In genomic region chr1:106526112-106526511, GRCm38 (mm10) we compare ENCODE assay signal across 18 mouse cellular contexts.
"Had no signal": no experiment of that assay in that cellular context is flagged by ENCODE, and none has a peak within 500 bp of the region (broad histone marks: within the 10 kb centered on the region; RNA-seq: fewer than 3 reads in every experiment).

No protein-coding gene starts in this region.

- ATAC-seq: hindbrain, embryonic 16.5 days; inflammation-experienced regulatory T-cells, adult 6 months; intestine, embryonic 15.5 days; intestine, postnatal 0 days; liver, embryonic 12.5 days had no signal

- H3K27ac ChIP-seq: gastrocnemius, adult 2 months; heart, adult 2 months; heart, embryonic 13.5 days; heart, embryonic 15.5 days; hindbrain, embryonic 10.5 days; hindbrain, embryonic 12.5 days; hindbrain, embryonic 14.5 days; intestine, embryonic 15.5 days; kidney, embryonic 15.5 days; kidney, postnatal 0 days; limb, embryonic 13.5 days; limb, embryonic 15.5 days; liver, embryonic 12.5 days had no signal

- H3K9me3 ChIP-seq: heart, embryonic 13.5 days; heart, embryonic 15.5 days; hindbrain, embryonic 10.5 days; hindbrain, embryonic 12.5 days; intestine, embryonic 15.5 days; kidney, embryonic 15.5 days; limb, embryonic 13.5 days; limb, embryonic 15.5 days; liver, embryonic 12.5 days had no signal

- H3K4me2 ChIP-seq: heart, embryonic 11.5 days; heart, embryonic 13.5 days; heart, embryonic 15.5 days; hindbrain, embryonic 12.5 days; hindbrain, embryonic 14.5 days; intestine, embryonic 15.5 days; kidney, embryonic 15.5 days; limb, embryonic 13.5 days; limb, embryonic 15.5 days; liver, embryonic 12.5 days had no signal

- H3K4me1 ChIP-seq: hindbrain, embryonic 10.5 days; hindbrain, embryonic 12.5 days; intestine, embryonic 15.5 days; limb, embryonic 15.5 days; liver, embryonic 12.5 days had no signal

- H3K4me3 ChIP-seq: gastrocnemius, adult 2 months; heart, adult 2 months; heart, embryonic 13.5 days; heart, embryonic 15.5 days; hindbrain, embryonic 10.5 days; hindbrain, embryonic 12.5 days; intestine, embryonic 15.5 days; kidney, embryonic 15.5 days; limb, embryonic 13.5 days; limb, embryonic 15.5 days; liver, embryonic 12.5 days had no signal

- H3K36me3 ChIP-seq: heart, embryonic 13.5 days; heart, embryonic 15.5 days; hindbrain, embryonic 10.5 days; hindbrain, embryonic 12.5 days; intestine, embryonic 15.5 days; kidney, embryonic 15.5 days; limb, embryonic 13.5 days; limb, embryonic 15.5 days; liver, embryonic 12.5 days had no signal

- DNase-seq: left cerebral cortex, postnatal 4 days had no signal

- H3K9ac ChIP-seq: heart, embryonic 13.5 days; heart, embryonic 15.5 days; hindbrain, embryonic 12.5 days; hindbrain, embryonic 14.5 days; intestine, embryonic 15.5 days; kidney, embryonic 15.5 days; limb, embryonic 13.5 days; limb, embryonic 15.5 days; liver, embryonic 12.5 days had no signal

- H3K27me3 ChIP-seq: heart, embryonic 13.5 days; heart, embryonic 15.5 days; hindbrain, embryonic 12.5 days; intestine, embryonic 15.5 days; kidney, embryonic 15.5 days; limb, embryonic 13.5 days; limb, embryonic 15.5 days; liver, embryonic 12.5 days had no signal
